Mouse (Mus musculus) intestine, embryonic 16.5 days (tissue): Measurements from ENCODE around the gene Ccdc63. TPM values are rescaled to one million over a fixed set of nuclear protein-coding genes. Genes with fewer than 3 reads are reported as not detected.

ENCODE experiments used
- ATAC-seq: fragments of 200-750 bp; cut with Nextera tagmentation; 2 replicates; pipeline ENCODE4 v1.8.0; 2017; ENCODE audit warnings: moderate TSS enrichment, moderate library complexity
- H3K27ac ChIP-seq: fragments of 300-500 bp; sonication (generic); 2 replicates; pipeline ENCODE4 v1.5.1; 2014; ENCODE audit warnings: mild to moderate bottlenecking, low read length
- H3K27me3 ChIP-seq: fragments of 300-500 bp; sonication (generic); replicated peaks from 2 replicates; pipeline ENCODE4 v1.6.1; 2014; ENCODE audit warnings: low read length, control low read depth, mixed read lengths; ENCODE audit not compliant: control insufficient read depth, insufficient read depth
- H3K36me3 ChIP-seq: fragments of 300-500 bp; sonication (generic); 2 replicates; pipeline ENCODE4 v1.6.1; 2014; ENCODE audit warnings: low read length, control low read depth; ENCODE audit not compliant: control insufficient read depth, insufficient read depth
- H3K4me1 ChIP-seq: fragments of 300-500 bp; sonication (generic); 2 replicates; pipeline ENCODE4 v1.6.1; 2014; ENCODE audit warnings: low read length, control low read depth, mixed read lengths; ENCODE audit not compliant: control insufficient read depth, insufficient read depth
- H3K4me2 ChIP-seq: fragments of 300-500 bp; sonication (generic); 2 replicates; pipeline ENCODE4 v1.6.1; 2014; ENCODE audit warnings: low read depth, low read length, control low read depth
- H3K4me3 ChIP-seq: fragments of 300-500 bp; sonication (generic); 2 replicates; pipeline ENCODE4 v1.5.1; 2014; ENCODE audit warnings: mild to moderate bottlenecking, low read length
- H3K9ac ChIP-seq: fragments of 300-500 bp; sonication (generic); 2 replicates; pipeline ENCODE4 v1.6.1; 2014; ENCODE audit warnings: low read depth, low read length
- H3K9me3 ChIP-seq: fragments of 300-500 bp; sonication (generic); 2 replicates; pipeline ENCODE4 v1.6.1; 2016; ENCODE audit warnings: low read length, control low read depth; ENCODE audit not compliant: control insufficient read depth
- WGBS: fragments of 180-500 bp; shearing (Covaris S2); extraction: QIAGEN DNeasy Blood & Tissue Kit; methylation state at CpG from one replicate; pipeline ENCODE4 v1.1.7; 2014; 5-methylcytosine and 5-hydroxymethylcytosine counted together
- polyA plus RNA-seq: library from polyadenylated mRNA; unstranded; fragments of >200 nt; fragmentation: Nextera tagmentation; extraction: Ambion mirVana; gene quantifications from 2 replicates; pipeline ENCODE4 v1.2.1, GENCODE M21; 2015

The Ccdc63 gene
- polyA plus RNA-seq, 1 experiment from 2014 or later: not detected

- no peak overlapping the region for H3K4me2 ChIP-seq
- no peak overlapping the region for H3K27ac ChIP-seq
- H3K9ac ChIP-seq: no peak overlapping the region
- H3K4me1 ChIP-seq: 0 out of 2 replicates have a peak, but pooled peaks cover 2% of the 10 kb centered on the region
- H3K27me3 ChIP-seq: no peaks in the 10 kb centered on the region
- H3K9me3 ChIP-seq: no peaks in the 10 kb centered on the region
- no peak for ATAC-seq
- H3K36me3 ChIP-seq: no peaks in the 10 kb centered on the region
- 69% methylated on average over 7 of the region's 7 CpGs for WGBS
- H3K4me3 ChIP-seq: no peak overlapping the region
Observed at GRCm38 (mm10) chr5:122085291-122085690, 55.3 kb downstream of the Ccdc63 start.

- 63% methylated on average over 3 of the region's 3 CpGs for WGBS
- no peak overlapping the region for H3K4me3 ChIP-seq
- ATAC-seq: no peak; the same call in 1 of the 2 replicates
Observed at GRCm38 (mm10) chr5:122084470-122084869, 56.2 kb downstream of the Ccdc63 start.

GRCm38 (mm10) chr5:122083282-122083681 is 57.3 kb downstream of the Ccdc63 start:
- 0 out of 2 replicates have a peak, but pooled peaks cover 2% of the 10 kb centered on the region for H3K9me3 ChIP-seq
- no peak for ATAC-seq
- H3K36me3 ChIP-seq: no peaks in the 10 kb centered on the region
- H3K4me1 ChIP-seq: 0 out of 2 replicates have a peak, but pooled peaks cover 2% of the 10 kb centered on the region
- H3K4me2 ChIP-seq: no peak overlapping the region
- no peak overlapping the region for H3K27ac ChIP-seq
- no peak overlapping the region for H3K4me3 ChIP-seq
- H3K27me3 ChIP-seq: no peaks in the 10 kb centered on the region
- H3K9ac ChIP-seq: no peak overlapping the region
- 84% methylated on average over 2 of the region's 2 CpGs for WGBS

More at GRCm38 (mm10) chr5:122084470-122084869, 56.2 kb downstream of the Ccdc63 start:
- Histone ChIP-seq H3K4me1 (0 out of 2 replicates have a peak, but pooled peaks cover 2% of the 10 kb centered on the region), H3K4me2 (no peak overlapping the region), H3K27ac (no peak overlapping the region), H3K27me3 (no peaks in the 10 kb centered on the region), H3K9ac (no peak overlapping the region), H3K9me3 (0 out of 2 replicates have a peak, but pooled peaks cover 2% of the 10 kb centered on the region), H3K36me3 (no peaks in the 10 kb centered on the region)

GRCm38 (mm10) chr5:122081471-122081870 is 59.2 kb downstream of the Ccdc63 start:
- 0 out of 2 replicates have a peak, but pooled peaks cover 2% of the 10 kb centered on the region for H3K9me3 ChIP-seq
- H3K4me2 ChIP-seq: no peak overlapping the region
- ATAC-seq: no peak
- no peaks in the 10 kb centered on the region for H3K36me3 ChIP-seq
- no peak overlapping the region for H3K27ac ChIP-seq
- H3K27me3 ChIP-seq: no peaks in the 10 kb centered on the region
- 0 out of 2 replicates have a peak, but pooled peaks cover 2% of the 10 kb centered on the region for H3K4me1 ChIP-seq
- no peak overlapping the region for H3K4me3 ChIP-seq
- WGBS: 89% methylated on average over 13 of the region's 13 CpGs
- H3K9ac ChIP-seq: no peak overlapping the region

- ATAC-seq: peak; percentile 52; the same call in 1 of the 2 replicates
- no peaks in the 10 kb centered on the region for H3K27me3 ChIP-seq
- 0 out of 2 replicates have a peak, but pooled peaks cover 2% of the 10 kb centered on the region for H3K9me3 ChIP-seq
- H3K27ac ChIP-seq: no peak overlapping the region
- no peak overlapping the region for H3K4me2 ChIP-seq
- WGBS: 34% methylated on average over 11 of the region's 11 CpGs
- no peaks in the 10 kb centered on the region for H3K36me3 ChIP-seq
- H3K9ac ChIP-seq: no peak overlapping the region
- H3K4me1 ChIP-seq: no peaks in the 10 kb centered on the region
- H3K4me3 ChIP-seq: no peak overlapping the region
Observed at GRCm38 (mm10) chr5:122080930-122081329, 59.7 kb downstream of the Ccdc63 start.

- H3K4me3 ChIP-seq: no peak overlapping the region
- H3K9ac ChIP-seq: no peak overlapping the region
- H3K27ac ChIP-seq: no peak overlapping the region
- WGBS: 84% methylated on average over 7 of the region's 7 CpGs
- no peaks in the 10 kb centered on the region for H3K36me3 ChIP-seq
- no peaks in the 10 kb centered on the region for H3K27me3 ChIP-seq
- no peaks in the 10 kb centered on the region for H3K4me1 ChIP-seq
- 0 out of 2 replicates have a peak, but pooled peaks cover 2% of the 10 kb centered on the region for H3K9me3 ChIP-seq
- no peak overlapping the region for H3K4me2 ChIP-seq
- no peak for ATAC-seq
Observed at GRCm38 (mm10) chr5:122079796-122080195, 60.8 kb downstream of the Ccdc63 start.

- Histone ChIP-seq H3K9me3 (0 out of 2 replicates have a peak, but pooled peaks cover 2% of the 10 kb centered on the region), H3K4me1 (no peaks in the 10 kb centered on the region), H3K27me3 (no peaks in the 10 kb centered on the region), H3K4me2 (no peak overlapping the region), H3K36me3 (no peaks in the 10 kb centered on the region), H3K9ac (no peak overlapping the region), H3K4me3 (no peak overlapping the region), H3K27ac (no peak overlapping the region)
- 64% methylated on average over 4 of the region's 4 CpGs for WGBS
- ATAC-seq: no peak
Observed at GRCm38 (mm10) chr5:122077244-122077643, 63.4 kb downstream of the Ccdc63 start.

GRCm38 (mm10) chr5:122075736-122076135 is 64.9 kb downstream of the Ccdc63 start:
- H3K9ac ChIP-seq: no peak overlapping the region
- H3K4me2 ChIP-seq: no peak overlapping the region
- no peak overlapping the region for H3K27ac ChIP-seq
- H3K4me1 ChIP-seq: 0 out of 2 replicates have a peak, but pooled peaks cover 4% of the 10 kb centered on the region
- WGBS: 56% methylated on average over 3 of the region's 3 CpGs
- ATAC-seq: no peak
- H3K27me3 ChIP-seq: no peaks in the 10 kb centered on the region
- no peaks in the 10 kb centered on the region for H3K36me3 ChIP-seq
- 0 out of 2 replicates have a peak, but pooled peaks cover 2% of the 10 kb centered on the region for H3K9me3 ChIP-seq
- H3K4me3 ChIP-seq: no peak overlapping the region

GRCm38 (mm10) chr5:122071997-122072396 is 68.6 kb downstream of the Ccdc63 start:
- no peak overlapping the region for H3K27ac ChIP-seq
- H3K36me3 ChIP-seq: no peaks in the 10 kb centered on the region
- no peak overlapping the region for H3K4me3 ChIP-seq
- no peaks in the 10 kb centered on the region for H3K9me3 ChIP-seq
- 0 out of 2 replicates have a peak, but pooled peaks cover 4% of the 10 kb centered on the region for H3K4me1 ChIP-seq
- WGBS: 83% methylated on average over 4 of the region's 4 CpGs
- H3K4me2 ChIP-seq: no peak overlapping the region
- no peak overlapping the region for H3K9ac ChIP-seq
- H3K27me3 ChIP-seq: peaks cover 2% of the 10 kb centered on the region; the same call in 1 of the 2 replicates
- ATAC-seq: no peak
